Mouse (Mus musculus): ENCODE data around the gene Elmod3. TPM values are rescaled to one million over a fixed set of nuclear protein-coding genes. Genes with fewer than 3 reads are reported as not detected.

Gene Elmod3
- polyA plus RNA-seq, 1 experiment from 2014 or later = 12.9 TPM

- Histone ChIP-seq H3K4me1 (peaks cover 33% of the 10 kb centered on the region), H3K4me3 (peak overlapping the region; percentile 57), H3K9me3 (no peaks in the 10 kb centered on the region), H3K36me3 (no peaks in the 10 kb centered on the region), H3K27ac (peak overlapping the region; percentile 90), H3K27me3 (ENCODE audit: insufficient read depth, poor library complexity, severe bottlenecking) (no peaks in the 10 kb centered on the region)
- DNase-seq (ENCODE audit: low spot score) = no peak
- 20% methylated on average over 8 of the region's 8 CpGs for WGBS
These were observed 45.2 kb downstream of the Elmod3 start for GRCm38 (mm10) chr6:72553079-72553412.

DNA sequence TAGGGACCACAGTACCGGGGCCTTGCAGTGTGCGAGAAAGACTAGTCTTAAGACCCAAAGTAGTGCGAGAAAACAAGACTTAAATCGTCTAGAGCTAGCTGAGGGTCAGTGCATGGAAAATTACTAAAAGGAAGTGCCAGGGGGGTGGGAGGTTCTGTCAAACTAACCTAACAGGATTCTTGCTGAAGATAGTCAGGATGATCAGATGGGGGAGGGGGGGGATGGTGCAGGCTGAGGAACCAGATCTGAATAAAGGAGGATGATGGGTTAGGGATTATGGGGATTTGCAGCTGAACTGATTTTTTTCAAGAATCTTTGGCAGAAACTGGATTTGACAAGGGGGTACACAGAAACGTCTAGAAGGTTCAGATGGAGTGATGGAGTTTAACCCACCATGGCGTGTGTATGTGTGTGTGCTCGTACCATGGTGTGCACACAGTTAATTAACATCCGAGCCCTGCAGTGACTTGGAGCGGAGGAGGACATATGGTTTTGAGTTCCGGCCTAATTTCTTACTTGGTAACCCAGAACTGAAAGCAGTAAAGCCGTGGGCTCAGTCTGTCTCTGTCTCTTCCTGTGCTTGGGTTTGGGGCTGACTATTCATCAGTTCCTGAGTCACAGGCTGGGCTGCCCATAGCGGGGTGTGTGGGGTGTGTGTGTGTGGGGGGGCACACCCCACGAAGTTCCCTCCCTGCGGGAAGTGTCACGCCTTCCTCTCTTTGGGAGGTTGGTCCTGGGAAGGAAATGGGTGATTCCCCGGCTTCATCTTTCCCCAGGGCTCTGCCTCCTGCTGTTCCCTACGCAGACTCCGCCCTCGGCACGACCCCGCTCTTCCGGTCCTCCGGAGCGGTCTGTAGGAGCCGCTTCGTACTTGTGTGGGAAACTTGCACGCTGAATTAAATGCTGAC, 45.8 kb downstream of the Elmod3 start:
- DNase-seq (ENCODE audit: low spot score) = peak; percentile 88
- H3K4me3 ChIP-seq = peak overlapping the region; percentile 57
- no peaks in the 10 kb centered on the region for H3K9me3 ChIP-seq
- peaks cover 33% of the 10 kb centered on the region for H3K4me1 ChIP-seq
- peak overlapping the region; percentile 90 for H3K27ac ChIP-seq
- no peaks in the 10 kb centered on the region for H3K27me3 ChIP-seq (ENCODE audit: insufficient read depth, poor library complexity, severe bottlenecking)
- WGBS = 17% methylated on average over 27 of the region's 27 CpGs
- H3K36me3 ChIP-seq = no peaks in the 10 kb centered on the region

- no peaks in the 10 kb centered on the region for H3K9me3 ChIP-seq
- H3K36me3 ChIP-seq = no peaks in the 10 kb centered on the region
- peaks cover 33% of the 10 kb centered on the region for H3K4me1 ChIP-seq
- H3K27ac ChIP-seq = 0 out of 2 replicates have a peak overlapping the region, but pooled peaks have one; percentile 90
- no peak overlapping the region for H3K4me3 ChIP-seq
- no peak for DNase-seq (ENCODE audit: low spot score)
- no peaks in the 10 kb centered on the region for H3K27me3 ChIP-seq (ENCODE audit: insufficient read depth, poor library complexity, severe bottlenecking)
- WGBS = 82% methylated on average over 10 of the region's 10 CpGs
These were observed 47.6 kb downstream of the Elmod3 start for GRCm38 (mm10) chr6:72550503-72551100.

DNA sequence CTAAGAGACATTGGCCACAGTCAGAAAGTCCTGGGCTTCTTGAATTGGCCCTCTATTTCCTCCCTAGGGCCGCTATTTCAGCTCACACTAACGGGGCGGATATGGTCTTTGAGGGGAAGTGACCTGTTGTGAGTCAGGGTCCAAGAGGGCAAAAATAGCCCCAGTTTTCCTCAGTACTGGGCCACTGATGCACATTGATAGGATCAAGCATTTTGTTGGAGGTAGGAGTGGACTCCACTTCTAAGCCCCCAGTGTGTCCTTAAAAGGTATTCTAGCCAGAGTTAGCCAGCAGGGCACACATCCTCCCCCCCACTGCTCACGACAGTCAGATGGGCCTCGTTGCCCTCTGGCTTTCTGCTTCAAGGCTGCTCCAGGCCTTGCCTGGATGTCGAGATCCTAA, 48.2 kb downstream of the Elmod3 start:
- WGBS = 61% methylated on average over 6 of the region's 6 CpGs
- Histone ChIP-seq H3K27ac (peak overlapping the region; percentile 42; the same call in 1 of the 2 replicates), H3K27me3 (ENCODE audit: insufficient read depth, poor library complexity, severe bottlenecking) (no peaks in the 10 kb centered on the region), H3K4me1 (peaks cover 33% of the 10 kb centered on the region), H3K9me3 (no peaks in the 10 kb centered on the region), H3K36me3 (no peaks in the 10 kb centered on the region), H3K4me3 (no peak overlapping the region)
- DNase-seq (ENCODE audit: low spot score) = no peak

GRCm38 (mm10) chr6:72549041-72549580, 49.1 kb downstream of the Elmod3 start:
- Histone ChIP-seq H3K4me3 (no peak overlapping the region; the same call in 1 of the 2 replicates), H3K27me3 (ENCODE audit: insufficient read depth, poor library complexity, severe bottlenecking) (no peaks in the 10 kb centered on the region), H3K27ac (peak overlapping the region; percentile 52; the same call in 1 of the 2 replicates), H3K36me3 (no peaks in the 10 kb centered on the region), H3K4me1 (peaks cover 39% of the 10 kb centered on the region), H3K9me3 (no peaks in the 10 kb centered on the region)
- DNase-seq (ENCODE audit: low spot score) = no peak
- WGBS = 54% methylated on average over 9 of the region's 9 CpGs

DNA sequence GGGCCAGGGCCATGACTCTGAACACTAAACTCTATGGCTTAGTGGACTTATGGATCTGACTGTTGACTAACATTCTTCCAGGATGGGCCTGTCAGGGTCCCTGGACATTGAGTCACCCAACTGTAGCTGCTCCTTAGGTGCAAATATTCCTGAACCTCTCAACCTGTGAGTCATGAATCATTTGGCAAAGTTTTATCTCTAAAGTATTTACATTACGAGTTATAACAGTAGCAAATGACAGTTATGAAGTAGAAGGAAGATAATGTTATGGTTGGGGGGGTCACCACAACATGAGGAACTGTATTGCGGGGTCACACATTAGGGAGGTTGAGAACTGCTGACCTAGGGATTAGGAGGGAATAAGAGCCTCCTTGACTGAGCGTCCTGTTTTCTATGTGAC, 50.4 kb downstream of the Elmod3 start:
- H3K27ac ChIP-seq = no peak overlapping the region
- no peak for DNase-seq (ENCODE audit: low spot score)
- no peaks in the 10 kb centered on the region for H3K9me3 ChIP-seq
- WGBS = 89% methylated on average over 3 of the region's 3 CpGs
- H3K4me3 ChIP-seq = no peak overlapping the region
- H3K27me3 ChIP-seq (ENCODE audit: insufficient read depth, poor library complexity, severe bottlenecking) = no peaks in the 10 kb centered on the region
- peaks cover 35% of the 10 kb centered on the region for H3K4me1 ChIP-seq
- H3K36me3 ChIP-seq = no peaks in the 10 kb centered on the region

GRCm38 (mm10) chr6:72547121-72547520, 51.1 kb downstream of the Elmod3 start:
- H3K4me1 ChIP-seq = peaks cover 28% of the 10 kb centered on the region
- WGBS = 86% methylated on average over 2 of the region's 2 CpGs
- H3K36me3 ChIP-seq = no peaks in the 10 kb centered on the region
- H3K27ac ChIP-seq = no peak overlapping the region
- H3K4me3 ChIP-seq = no peak overlapping the region
- no peak for DNase-seq (ENCODE audit: low spot score)
- no peaks in the 10 kb centered on the region for H3K27me3 ChIP-seq (ENCODE audit: insufficient read depth, poor library complexity, severe bottlenecking)
- no peaks in the 10 kb centered on the region for H3K9me3 ChIP-seq

- 57% methylated on average over 7 of the region's 7 CpGs for WGBS
- Histone ChIP-seq H3K27ac (no peak overlapping the region), H3K9me3 (no peaks in the 10 kb centered on the region), H3K27me3 (ENCODE audit: insufficient read depth, poor library complexity, severe bottlenecking) (no peaks in the 10 kb centered on the region), H3K36me3 (no peaks in the 10 kb centered on the region), H3K4me3 (no peak overlapping the region), H3K4me1 (peaks cover 21% of the 10 kb centered on the region)
- DNase-seq (ENCODE audit: low spot score) = no peak
These were observed 52.8 kb downstream of the Elmod3 start for GRCm38 (mm10) chr6:72545377-72545776.

- DNase-seq (ENCODE audit: low spot score) = peak; percentile 85
- H3K4me1 ChIP-seq = peaks cover 12% of the 10 kb centered on the region
- peak within 1 kb of the TSS; percentile 62 for H3K4me3 ChIP-seq
- peak within 1 kb of the TSS; percentile 86 for H3K27ac ChIP-seq
- WGBS = 5% methylated on average over 23 of the region's 23 CpGs
- H3K36me3 ChIP-seq = no peaks in the 10 kb centered on the region
- H3K27me3 ChIP-seq (ENCODE audit: insufficient read depth, poor library complexity, severe bottlenecking) = no peaks in the 10 kb centered on the region
- H3K9me3 ChIP-seq = no peaks in the 10 kb centered on the region
These were observed 53.8 kb downstream of the Elmod3 start, which contains the start of gene Capg for GRCm38 (mm10) chr6:72544283-72544987. TSS of gene Capg (plus strand) at chr6:72544391.

- H3K4me3 ChIP-seq = no peak overlapping the region
- no peak for DNase-seq (ENCODE audit: low spot score)
- WGBS = 86% methylated on average over 12 of the region's 12 CpGs
- H3K36me3 ChIP-seq = no peaks in the 10 kb centered on the region
- peaks cover 16% of the 10 kb centered on the region for H3K4me1 ChIP-seq
- no peak overlapping the region for H3K27ac ChIP-seq
- H3K9me3 ChIP-seq = no peaks in the 10 kb centered on the region
- no peaks in the 10 kb centered on the region for H3K27me3 ChIP-seq (ENCODE audit: insufficient read depth, poor library complexity, severe bottlenecking)
These were observed 54.9 kb downstream of the Elmod3 start for GRCm38 (mm10) chr6:72543265-72543850.

DNA sequence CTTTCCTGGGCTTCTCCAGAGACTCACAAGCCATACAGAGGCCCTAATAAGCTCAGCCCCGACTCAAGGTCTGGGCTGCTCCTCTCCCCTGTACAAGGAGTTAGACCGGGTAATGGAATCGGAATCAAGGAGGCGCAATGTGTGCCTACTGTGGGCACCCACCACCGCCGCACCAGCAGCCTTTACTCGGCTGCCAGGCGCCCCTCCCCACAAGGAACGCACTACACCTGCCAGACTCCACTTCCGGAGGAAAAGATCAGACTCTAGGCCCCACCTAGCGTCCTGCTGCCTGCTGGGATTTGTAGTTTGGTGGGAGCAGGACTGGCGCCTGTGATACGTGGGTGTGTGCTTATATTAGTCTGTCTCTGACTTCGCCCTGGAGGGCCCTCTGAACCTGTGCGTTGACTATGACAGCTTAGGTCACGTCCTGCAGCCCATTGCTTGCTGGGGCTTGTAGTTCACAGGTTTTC, 59.6 kb downstream of the Elmod3 start:
- DNase-seq (ENCODE audit: low spot score) = peak; percentile 97
- H3K4me1 ChIP-seq = peaks cover 11% of the 10 kb centered on the region
- H3K27ac ChIP-seq = peak overlapping the region; percentile 86
- no peaks in the 10 kb centered on the region for H3K27me3 ChIP-seq (ENCODE audit: insufficient read depth, poor library complexity, severe bottlenecking)
- H3K4me3 ChIP-seq = peak overlapping the region; percentile 72
- H3K36me3 ChIP-seq = no peaks in the 10 kb centered on the region
- H3K9me3 ChIP-seq = no peaks in the 10 kb centered on the region
- 2% methylated on average over 16 of the region's 16 CpGs for WGBS

DNA sequence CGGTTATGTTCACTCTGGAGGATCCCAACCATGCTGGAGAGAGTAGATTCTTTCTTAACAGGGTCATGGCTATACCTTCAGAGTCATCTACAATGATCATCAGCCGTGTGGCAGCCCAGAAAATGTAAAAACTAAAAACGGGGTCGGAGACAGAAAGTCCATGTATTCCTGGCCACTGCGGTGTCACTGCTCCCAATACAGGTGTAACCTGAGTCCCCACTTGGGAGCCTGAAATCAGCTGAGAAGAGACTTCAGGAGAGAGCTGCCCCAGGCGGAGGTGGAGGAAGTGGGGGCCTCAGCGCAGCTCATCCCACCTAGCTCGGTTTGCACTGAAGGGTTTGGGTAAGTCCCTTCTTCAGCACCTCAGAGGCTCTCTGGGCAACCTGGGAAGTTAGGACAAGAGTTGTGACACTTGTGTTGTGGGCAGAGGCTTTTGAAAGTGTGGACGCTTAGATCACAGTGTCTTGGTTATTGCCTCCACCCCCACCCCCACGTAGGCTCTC, 60.2 kb downstream of the Elmod3 start:
- H3K4me3 ChIP-seq = peak overlapping the region; percentile 72
- no peaks in the 10 kb centered on the region for H3K9me3 ChIP-seq
- H3K27ac ChIP-seq = peak overlapping the region; percentile 86
- H3K27me3 ChIP-seq (ENCODE audit: insufficient read depth, poor library complexity, severe bottlenecking) = no peaks in the 10 kb centered on the region
- no peak for DNase-seq (ENCODE audit: low spot score)
- peaks cover 12% of the 10 kb centered on the region for H3K4me1 ChIP-seq
- 45% methylated on average over 10 of the region's 10 CpGs for WGBS
- no peaks in the 10 kb centered on the region for H3K36me3 ChIP-seq

Measured in heart, embryonic 10.5 days (tissue).